Mouse (Mus musculus): ENCODE results near the gene Hexb.

DNA sequence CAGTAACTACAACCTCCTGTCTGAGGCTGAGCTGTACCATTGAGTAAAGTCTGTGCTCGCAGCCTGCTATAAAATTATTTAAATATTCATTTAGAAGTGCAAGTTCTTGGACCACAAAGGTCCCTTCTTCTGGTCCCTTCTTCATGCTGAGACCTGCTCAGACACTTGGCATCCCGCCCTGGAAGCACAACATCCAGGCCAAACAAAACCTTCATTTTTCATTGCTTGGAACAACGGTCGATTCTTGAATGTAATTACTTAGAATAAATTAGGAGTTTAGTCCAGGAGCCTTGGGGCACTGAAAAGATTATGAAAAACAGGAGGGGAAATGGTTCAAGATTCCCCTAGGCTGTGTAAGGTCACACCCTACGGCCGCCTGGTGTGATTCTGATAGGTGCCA lies 37.8 kb upstream of the Hexb start:
- TF ChIP-seq CTCF (IDR thresholded peaks at IDR 0.05; ENCODE audit: extremely low read depth, insufficient read length, insufficient replicate concordance, low read depth, low read length) (no peak), POLR2A (IDR thresholded peaks at IDR 0.05; ENCODE audit: low read depth, low read length) (no peak)

Measured in small intestine, adult 2 months (tissue).